Mouse (Mus musculus) bone marrow macrophage, adult 2 months (primary cell): Measurements from ENCODE around the gene Calm2.

Experiments used
- CTCF ChIP-seq: IDR thresholded peaks from 2 replicates; pipeline ENCODE4 v1.5.1; 2012; ENCODE audit warnings: low read depth, mild to moderate bottlenecking, low read length, moderate library complexity
- POLR2A ChIP-seq: IDR thresholded peaks from 2 replicates; pipeline ENCODE4 v1.6.1; 2012; ENCODE audit warnings: mild to moderate bottlenecking, low read depth, low read length, borderline replicate concordance

DNA sequence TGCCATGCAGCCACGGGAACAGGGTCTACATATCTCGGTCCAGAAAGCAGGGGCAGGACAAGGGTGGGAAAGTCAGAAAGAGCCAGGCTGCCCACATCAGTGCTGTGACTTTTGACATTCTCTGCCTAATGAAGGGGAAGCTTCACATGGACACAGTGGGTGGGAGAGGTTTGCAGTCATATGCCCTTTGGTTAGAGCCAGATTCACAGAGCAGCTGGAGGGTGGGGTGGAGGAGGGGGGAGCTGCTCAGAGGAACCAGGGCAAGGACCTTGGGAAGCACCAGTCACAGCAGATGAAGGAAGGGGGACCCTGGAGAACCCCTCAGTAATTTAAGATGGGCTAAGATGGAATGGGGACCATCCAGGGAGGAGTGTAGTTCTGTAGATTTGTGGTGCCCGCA is 60.9 kb downstream of the Calm2 start:
- no peak for TF ChIP-seq POLR2A
- no peak for TF ChIP-seq CTCF
